Mouse (Mus musculus) embryonic facial prominence, embryonic 12.5 days (tissue): ENCODE results near the gene Stip1. TPM values are rescaled to one million over a fixed set of nuclear protein-coding genes. Genes with fewer than 3 reads are reported as not detected.

Experiments
- ATAC-seq: fragments of 200-750 bp; cut with Nextera tagmentation; 2 replicates; pipeline ENCODE4 v1.8.0; 2017; ENCODE audit not compliant: insufficient number of reproducible peaks, insufficient read depth, low FRiP score, low TSS enrichment
- H3K27ac ChIP-seq: fragments of 300-500 bp; sonication (generic); 2 replicates; pipeline ENCODE4 v1.5.1; 2016; ENCODE audit warnings: mild to moderate bottlenecking
- H3K27me3 ChIP-seq: fragments of 300-500 bp; sonication (generic); 2 replicates; pipeline ENCODE4 v1.6.1; 2016; ENCODE audit warnings: mild to moderate bottlenecking, moderate library complexity
- H3K36me3 ChIP-seq: fragments of 300-500 bp; sonication (generic); 2 replicates; pipeline ENCODE4 v1.6.1; 2016; ENCODE audit warnings: mild to moderate bottlenecking
- H3K4me1 ChIP-seq: fragments of 300-500 bp; sonication (generic); 2 replicates; pipeline ENCODE4 v1.6.1; 2016
- H3K4me2 ChIP-seq: fragments of 300-500 bp; sonication (generic); replicated peaks from 2 replicates; pipeline ENCODE4 v1.6.1; 2016; ENCODE audit warnings: mild to moderate bottlenecking, moderate library complexity
- H3K4me3 ChIP-seq: fragments of 300-500 bp; sonication (generic); 2 replicates; pipeline ENCODE4 v1.5.1; 2016; ENCODE audit warnings: mild to moderate bottlenecking
- H3K9ac ChIP-seq: fragments of 300-500 bp; sonication (generic); 2 replicates; pipeline ENCODE4 v1.6.1; 2016; ENCODE audit warnings: mild to moderate bottlenecking, moderate library complexity
- H3K9me3 ChIP-seq: fragments of 300-500 bp; sonication (generic); 2 replicates; pipeline ENCODE4 v1.6.1; 2016; ENCODE audit warnings: mild to moderate bottlenecking, moderate library complexity
- WGBS: fragments of 180-500 bp; shearing (Covaris S2); methylation state at CpG from one replicate; pipeline ENCODE4 v1.1.7; 2016; 5-methylcytosine and 5-hydroxymethylcytosine counted together
- polyA plus RNA-seq: library from polyadenylated mRNA; unstranded; fragments of >200 nt; fragmentation: Nextera tagmentation; extraction: Ambion mirVana; gene quantifications from 2 replicates; pipeline ENCODE4 v1.2.1, GENCODE M21; 2016

Stip1 gene
- polyA plus RNA-seq, 1 experiment from 2014 or later, result 273 TPM

GRCm38 (mm10) chr19:6978639-6978974, 61.2 kb downstream of the Stip1 start:
- ATAC-seq, result no peak
- peaks cover 31% of the 10 kb centered on the region for H3K36me3 ChIP-seq
- H3K27ac ChIP-seq, result peak overlapping the region; percentile 88
- no peaks in the 10 kb centered on the region for H3K9me3 ChIP-seq
- peak overlapping the region; percentile 61; the same call in 1 of the 2 replicates for H3K9ac ChIP-seq
- peak overlapping the region; percentile 64 for H3K4me2 ChIP-seq
- H3K4me3 ChIP-seq, result peak overlapping the region; percentile 63
- 44% methylated on average over 3 of the region's 3 CpGs for WGBS
- H3K27me3 ChIP-seq, result no peaks in the 10 kb centered on the region
- peaks cover 39% of the 10 kb centered on the region for H3K4me1 ChIP-seq

- Histone ChIP-seq H3K9ac (peak overlapping the region; percentile 61; the same call in 1 of the 2 replicates), H3K27me3 (no peaks in the 10 kb centered on the region), H3K27ac (peak overlapping the region; percentile 88), H3K4me1 (peaks cover 39% of the 10 kb centered on the region), H3K36me3 (peaks cover 27% of the 10 kb centered on the region), H3K9me3 (no peaks in the 10 kb centered on the region), H3K4me2 (peak overlapping the region; percentile 64), H3K4me3 (peak overlapping the region; percentile 63; the same call in 1 of the 2 replicates)
- 83% methylated on average over 13 of the region's 13 CpGs for WGBS
- no peak for ATAC-seq
Observed at GRCm38 (mm10) chr19:6977759-6978638, 61.8 kb downstream of the Stip1 start.

- ATAC-seq, result no peak
- H3K4me1 ChIP-seq, result peaks cover 43% of the 10 kb centered on the region
- H3K27me3 ChIP-seq, result no peaks in the 10 kb centered on the region
- peak within 1 kb of the TSS; percentile 90 for H3K27ac ChIP-seq
- H3K9me3 ChIP-seq, result no peaks in the 10 kb centered on the region
- WGBS, result under 1% methylated on average over 16 of the region's 16 CpGs
- peak within 1 kb of the TSS; percentile 70 for H3K4me3 ChIP-seq
- H3K36me3 ChIP-seq, result peaks cover 20% of the 10 kb centered on the region
- peak within 1 kb of the TSS; percentile 94 for H3K4me2 ChIP-seq
- peak within 1 kb of the TSS; percentile 84 for H3K9ac ChIP-seq
Observed at GRCm38 (mm10) chr19:6975537-6976521, 63.9 kb downstream of the Stip1 start, which contains the start of gene Plcb3. TSS of gene Plcb3 (minus strand) at chr19:6976470.

GRCm38 (mm10) chr19:6974211-6975205, 65.3 kb downstream of the Stip1 start, which contains the start of gene Ppp1r14b:
TSS of gene Ppp1r14b (plus strand) at chr19:6974968.
- Histone ChIP-seq H3K36me3 (peaks cover 20% of the 10 kb centered on the region), H3K27me3 (no peaks in the 10 kb centered on the region), H3K27ac (peak within 1 kb of the TSS; percentile 90), H3K9me3 (no peaks in the 10 kb centered on the region), H3K4me3 (peak within 1 kb of the TSS; percentile 70), H3K4me1 (peaks cover 54% of the 10 kb centered on the region), H3K9ac (peak within 1 kb of the TSS; percentile 84), H3K4me2 (peak within 1 kb of the TSS; percentile 94)
- peak; percentile 41 for ATAC-seq
- under 1% methylated on average over 57 of the region's 84 CpGs for WGBS

GRCm38 (mm10) chr19:6973581-6974190, 66.1 kb downstream of the Stip1 start:
- Histone ChIP-seq H3K4me2 (peak overlapping the region; percentile 94), H3K4me3 (peak overlapping the region; percentile 70), H3K27me3 (no peaks in the 10 kb centered on the region), H3K9ac (peak overlapping the region; percentile 84), H3K36me3 (peaks cover 20% of the 10 kb centered on the region), H3K27ac (peak overlapping the region; percentile 90), H3K9me3 (no peaks in the 10 kb centered on the region), H3K4me1 (peaks cover 51% of the 10 kb centered on the region)
- no peak for ATAC-seq
- 39% methylated on average over 12 of the region's 12 CpGs for WGBS

GRCm38 (mm10) chr19:6972247-6972917, 67.4 kb downstream of the Stip1 start:
- no peak overlapping the region for H3K4me2 ChIP-seq
- peaks cover 7% of the 10 kb centered on the region for H3K36me3 ChIP-seq
- H3K4me1 ChIP-seq, result peaks cover 48% of the 10 kb centered on the region
- no peaks in the 10 kb centered on the region for H3K9me3 ChIP-seq
- no peak overlapping the region for H3K27ac ChIP-seq
- H3K9ac ChIP-seq, result no peak overlapping the region
- H3K4me3 ChIP-seq, result no peak overlapping the region
- WGBS, result 75% methylated on average over 13 of the region's 13 CpGs
- H3K27me3 ChIP-seq, result no peaks in the 10 kb centered on the region
- no peak for ATAC-seq

GRCm38 (mm10) chr19:6971644-6972043, 68.1 kb downstream of the Stip1 start:
- WGBS, result 17% methylated on average over 6 of the region's 6 CpGs
- Histone ChIP-seq H3K4me2 (no peak overlapping the region), H3K36me3 (peaks cover 3% of the 10 kb centered on the region), H3K27me3 (no peaks in the 10 kb centered on the region), H3K27ac (0 out of 2 replicates have a peak overlapping the region, but pooled peaks have one; percentile 30), H3K4me1 (peaks cover 43% of the 10 kb centered on the region), H3K4me3 (no peak overlapping the region), H3K9me3 (no peaks in the 10 kb centered on the region), H3K9ac (no peak overlapping the region)
- ATAC-seq, result no peak

Other genes with a start within 250 kb of the Stip1 start
- 17.8 and 19.5 TPM in 2 replicates for gene Rps6ka4, start 199.3 kb downstream of the Stip1 start, polyA plus RNA-seq
- 0.69 and 0.70 TPM in 2 replicates for gene Ccdc88b, start 181.8 kb downstream of the Stip1 start, polyA plus RNA-seq
- gene Trmt112, start 130.3 kb downstream of the Stip1 start, polyA plus RNA-seq, result 142 and 157 TPM in 2 replicates
- 192 and 193 TPM in 2 replicates for gene Prdx5, start 129.9 kb downstream of the Stip1 start, polyA plus RNA-seq
- 9.5 and 10.9 TPM in 2 replicates for gene Esrra, start 118.2 kb downstream of the Stip1 start, polyA plus RNA-seq
- 1.2 and 1.7 TPM in 2 replicates for gene Catsperz, start 114.6 kb downstream of the Stip1 start, polyA plus RNA-seq
- 0.62 and 0.65 TPM in 2 replicates for gene Kcnk4, start 105.5 kb downstream of the Stip1 start, polyA plus RNA-seq
- 75.0 and 77.6 TPM in 2 replicates for gene Bad, start 98.1 kb downstream of the Stip1 start, polyA plus RNA-seq
- 28.4 and 32.7 TPM in 2 replicates for gene Gpr137, start 97.5 kb downstream of the Stip1 start, polyA plus RNA-seq
- gene Ppp1r14b, start 65.0 kb downstream of the Stip1 start, polyA plus RNA-seq, result 255 and 291 TPM in 2 replicates
- gene Plcb3, start 63.5 kb downstream of the Stip1 start, polyA plus RNA-seq, result 47.4 and 48.7 TPM in 2 replicates
- gene Fkbp2, start 59.5 kb downstream of the Stip1 start, polyA plus RNA-seq, result 76.2 and 77.9 TPM in 2 replicates
- 53.3 and 57.5 TPM in 2 replicates for gene Vegfb, start 52.3 kb downstream of the Stip1 start, polyA plus RNA-seq
- gene Dnajc4, start 47.4 kb downstream of the Stip1 start, polyA plus RNA-seq, result 22.5 and 23.1 TPM in 2 replicates
- gene Nudt22, start 43.9 kb downstream of the Stip1 start, polyA plus RNA-seq, result 20.5 and 25.0 TPM in 2 replicates
- gene Trpt1, start 43.8 kb downstream of the Stip1 start, polyA plus RNA-seq, result 10.8 and 11.7 TPM in 2 replicates
- gene Fermt3, start 20.5 kb downstream of the Stip1 start, polyA plus RNA-seq, result 6.5 and 7.2 TPM in 2 replicates
- 11.3 and 12.2 TPM in 2 replicates for gene Macrod1, start 16.8 kb upstream of the Stip1 start, polyA plus RNA-seq
- 6.6 and 6.8 TPM in 2 replicates for gene Flrt1, start 65.8 kb upstream of the Stip1 start, polyA plus RNA-seq
- gene Otub1, start 166.3 kb upstream of the Stip1 start, polyA plus RNA-seq, result 234 and 242 TPM in 2 replicates
- 824 and 858 TPM in 2 replicates for gene Cox8a, start 177.6 kb upstream of the Stip1 start, polyA plus RNA-seq
- 71.8 and 72.2 TPM in 2 replicates for gene Naa40, start 201.2 kb upstream of the Stip1 start, polyA plus RNA-seq
- gene Rcor2, start 227.4 kb upstream of the Stip1 start, polyA plus RNA-seq, result 40.8 and 43.5 TPM in 2 replicates